Mouse (Mus musculus) mammary gland, adult 2 months (tissue): ENCODE results near the gene Cnot2. TPM values are rescaled to one million over a fixed set of nuclear protein-coding genes. Genes with fewer than 3 reads are reported as not detected.

ENCODE experiments used
- polyA plus RNA-seq: library from polyadenylated mRNA; depleted of rRNA; stranded (reverse); fragments of >200 nt; gene quantifications from 2 replicates; pipeline ENCODE4 v1.2.3, GENCODE M21; 2012; ENCODE audit warnings: low replicate concordance; rRNA removed

Cnot2 gene
- polyA plus RNA-seq, result 20.3 and 40.7 TPM in 2 replicates

GRCm38 (mm10) chr10:116581369-116581718 lies at the start of gene Cnot2:
TSS of gene Cnot2 (minus strand) at chr10:116581511.

GRCm38 (mm10) chr10:116473759-116474549 lies 107.4 kb downstream of the Cnot2 start, which contains the start of gene Kcnmb4:
TSS of gene Kcnmb4 (minus strand) at chr10:116473878.

Other genes with a start within 250 kb of the Cnot2 start
- gene Kcnmb4, start 107.6 kb downstream of the Cnot2 start, polyA plus RNA-seq, result 5.9 and 15.6 TPM in 2 replicates